Mouse (Mus musculus): Measurements from ENCODE around the gene Thap8. TPM values are rescaled to one million over a fixed set of nuclear protein-coding genes. Genes with fewer than 3 reads are reported as not detected.

The Thap8 gene
- polyA plus RNA-seq, 1 experiment from 2014 or later, result not detected

DNA sequence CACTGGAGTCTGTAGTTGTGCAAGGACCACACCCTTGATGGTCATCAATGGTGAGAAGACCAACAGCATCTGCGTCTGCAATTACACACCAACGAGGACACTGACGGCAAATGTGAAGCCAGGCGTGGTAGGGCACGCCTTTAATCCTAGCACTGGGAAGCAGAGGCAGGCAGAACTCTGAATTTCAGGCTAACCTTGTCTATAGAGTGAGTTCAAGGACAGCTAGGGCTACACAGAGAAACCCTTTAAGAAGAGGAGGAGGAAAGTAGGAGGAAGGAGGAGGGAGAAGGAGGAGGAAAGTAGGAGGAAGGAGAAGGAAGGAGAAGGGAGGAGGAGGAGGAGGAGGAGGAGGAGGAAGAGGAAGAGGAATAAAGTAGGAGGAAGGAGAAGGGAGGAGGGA is 14.4 kb upstream of the Thap8 start:
- Histone ChIP-seq H3K36me3 (peaks cover 92% of the 10 kb centered on the region), H3K27ac (no peak overlapping the region), H3K9me3 (replicated peaks) (no peaks in the 10 kb centered on the region), H3K27me3 (replicated peaks) (no peaks in the 10 kb centered on the region), H3K4me3 (no peak overlapping the region), H3K9ac (no peak overlapping the region), H3K4me2 (no peak overlapping the region), H3K4me1 (no peaks in the 10 kb centered on the region)
- 78% methylated on average over 5 of the region's 5 CpGs for WGBS (ENCODE audit: insufficient replicate concordance)
- no peak for ATAC-seq

- Histone ChIP-seq H3K4me1 (no peaks in the 10 kb centered on the region), H3K4me3 (no peak overlapping the region), H3K36me3 (peaks cover 93% of the 10 kb centered on the region), H3K4me2 (no peak overlapping the region), H3K27ac (no peak overlapping the region), H3K9me3 (replicated peaks) (no peaks in the 10 kb centered on the region), H3K27me3 (replicated peaks) (no peaks in the 10 kb centered on the region), H3K9ac (no peak overlapping the region)
- whole genome bisulfite sequencing (ENCODE audit: insufficient replicate concordance), result 81% methylated on average over 7 of the region's 7 CpGs
- ATAC-seq, result no peak
Observed at GRCm38 (mm10) chr7:30265935-30266334, 14.0 kb upstream of the Thap8 start.

GRCm38 (mm10) chr7:30266780-30267179 is 13.1 kb upstream of the Thap8 start:
- Histone ChIP-seq H3K4me3 (no peak overlapping the region), H3K36me3 (peaks cover 93% of the 10 kb centered on the region), H3K9ac (no peak overlapping the region), H3K4me2 (no peak overlapping the region), H3K27me3 (replicated peaks) (no peaks in the 10 kb centered on the region), H3K27ac (no peak overlapping the region), H3K9me3 (replicated peaks) (no peaks in the 10 kb centered on the region), H3K4me1 (no peaks in the 10 kb centered on the region)
- no peak for ATAC-seq
- WGBS (ENCODE audit: insufficient replicate concordance), result 75% methylated on average over 3 of the region's 3 CpGs

DNA sequence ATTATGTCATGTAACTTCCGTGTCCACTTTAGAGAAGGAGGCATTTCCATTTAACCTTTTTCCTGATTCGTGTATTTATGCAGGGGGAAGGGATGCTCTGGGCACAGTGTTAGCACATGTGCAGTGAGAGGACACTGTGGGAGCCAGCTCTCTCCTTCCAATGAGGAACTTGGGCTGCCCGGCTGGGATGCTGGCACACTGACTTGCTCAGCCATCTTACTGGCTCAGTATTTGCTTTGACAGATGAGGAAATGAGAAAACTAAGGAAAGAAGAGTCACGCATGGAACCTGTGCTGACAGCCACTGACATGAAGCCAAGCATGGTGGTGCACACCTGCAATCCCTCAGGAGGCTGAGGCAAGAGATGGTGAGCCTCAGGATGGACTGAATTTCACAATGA is 10.3 kb upstream of the Thap8 start:
- no peak for ATAC-seq
- Histone ChIP-seq H3K4me3 (no peak overlapping the region), H3K36me3 (peaks cover 96% of the 10 kb centered on the region), H3K9ac (no peak overlapping the region), H3K4me1 (no peaks in the 10 kb centered on the region), H3K27ac (no peak overlapping the region), H3K9me3 (replicated peaks) (no peaks in the 10 kb centered on the region), H3K4me2 (no peak overlapping the region), H3K27me3 (replicated peaks) (no peaks in the 10 kb centered on the region)
- WGBS (ENCODE audit: insufficient replicate concordance), result 75% methylated on average over 4 of the region's 4 CpGs

- peaks cover 64% of the 10 kb centered on the region for H3K36me3 ChIP-seq
- no peak for ATAC-seq
- H3K4me2 ChIP-seq, result no peak overlapping the region
- H3K27me3 ChIP-seq (replicated peaks), result no peaks in the 10 kb centered on the region
- H3K4me3 ChIP-seq, result no peak overlapping the region
- no peak overlapping the region for H3K27ac ChIP-seq
- 70% methylated on average over 6 of the region's 6 CpGs for WGBS (ENCODE audit: insufficient replicate concordance)
- H3K9me3 ChIP-seq (replicated peaks), result no peaks in the 10 kb centered on the region
- peaks cover 27% of the 10 kb centered on the region for H3K4me1 ChIP-seq
- H3K9ac ChIP-seq, result no peak overlapping the region
Observed at GRCm38 (mm10) chr7:30274383-30274782, 5.5 kb upstream of the Thap8 start.

- WGBS (ENCODE audit: insufficient replicate concordance), result 48% methylated on average over 2 of the region's 2 CpGs
- peak overlapping the region; percentile 84 for H3K4me3 ChIP-seq
- no peaks in the 10 kb centered on the region for H3K27me3 ChIP-seq (replicated peaks)
- H3K9me3 ChIP-seq (replicated peaks), result no peaks in the 10 kb centered on the region
- H3K27ac ChIP-seq, result peak overlapping the region; percentile 97; the same call in 1 of the 2 replicates
- peak overlapping the region; percentile 94 for H3K4me2 ChIP-seq
- ATAC-seq, result no peak
- H3K9ac ChIP-seq, result peak overlapping the region; percentile 81
- H3K4me1 ChIP-seq, result peaks cover 44% of the 10 kb centered on the region
- H3K36me3 ChIP-seq, result peaks cover 20% of the 10 kb centered on the region
Observed at GRCm38 (mm10) chr7:30278911-30279310, 983 bp upstream of the Thap8 start.

DNA sequence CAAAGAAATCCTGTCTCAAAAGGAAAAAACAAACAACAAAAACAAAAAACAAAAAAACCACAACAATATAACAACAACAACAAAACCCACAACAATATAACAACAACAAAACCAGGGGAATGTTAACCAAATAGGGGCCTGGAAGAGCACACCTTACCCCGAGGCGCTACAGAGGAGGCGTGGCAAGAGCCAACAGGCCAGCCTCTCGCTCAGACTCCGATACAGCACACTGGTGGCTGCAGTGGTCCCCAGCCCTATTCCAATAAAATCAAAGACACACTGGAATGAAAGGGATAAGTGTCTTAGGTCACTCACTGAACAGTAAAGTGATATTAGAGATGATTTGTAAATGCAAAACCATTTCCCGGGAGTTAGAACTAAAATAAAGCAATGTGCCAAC is 358 bp upstream of the Thap8 start:
- peak; percentile 60 for ATAC-seq
- 0% methylated on average over 6 of the region's 6 CpGs for WGBS (ENCODE audit: insufficient replicate concordance)
- no peaks in the 10 kb centered on the region for H3K9me3 ChIP-seq (replicated peaks)
- no peaks in the 10 kb centered on the region for H3K27me3 ChIP-seq (replicated peaks)
- peaks cover 13% of the 10 kb centered on the region for H3K36me3 ChIP-seq
- peaks cover 44% of the 10 kb centered on the region for H3K4me1 ChIP-seq
- peak overlapping the region; percentile 81 for H3K9ac ChIP-seq
- peak overlapping the region; percentile 94 for H3K4me2 ChIP-seq
- peak overlapping the region; percentile 84 for H3K4me3 ChIP-seq
- peak overlapping the region; percentile 97 for H3K27ac ChIP-seq

GRCm38 (mm10) chr7:30280670-30281138 is 810 bp downstream of the Thap8 start:
- peaks cover 40% of the 10 kb centered on the region for H3K4me1 ChIP-seq
- H3K27ac ChIP-seq, result peak overlapping the region; percentile 97
- peaks cover 5% of the 10 kb centered on the region; the same call in 1 of the 2 replicates for H3K27me3 ChIP-seq (replicated peaks)
- peak overlapping the region; percentile 84 for H3K4me3 ChIP-seq
- H3K9ac ChIP-seq, result peak overlapping the region; percentile 62
- ATAC-seq, result peak; percentile 56
- H3K36me3 ChIP-seq, result 0 out of 2 replicates have a peak, but pooled peaks cover 6% of the 10 kb centered on the region
- WGBS (ENCODE audit: insufficient replicate concordance), result under 1% methylated on average over 20 of the region's 20 CpGs
- H3K9me3 ChIP-seq (replicated peaks), result no peaks in the 10 kb centered on the region
- peak overlapping the region; percentile 94 for H3K4me2 ChIP-seq

DNA sequence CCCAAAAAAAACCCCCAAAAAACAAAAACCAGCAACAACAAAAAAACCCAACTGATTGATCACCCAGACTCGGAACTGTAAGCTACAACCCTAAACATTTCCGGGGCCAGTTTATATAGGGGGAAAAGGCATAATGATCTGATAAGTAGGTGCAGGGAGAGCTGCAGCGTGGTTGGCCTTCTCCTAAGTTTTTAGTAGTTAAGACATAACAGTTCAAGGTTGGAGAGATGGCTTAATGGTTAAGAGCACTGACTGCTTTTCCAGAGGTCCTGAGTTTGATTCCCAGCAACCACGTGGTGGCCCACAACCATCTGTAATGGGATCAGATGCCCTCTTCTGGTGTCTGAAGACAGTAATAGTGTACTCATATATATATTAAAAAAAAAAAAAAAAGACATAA is 1.6 kb downstream of the Thap8 start:
- H3K4me2 ChIP-seq, result peak overlapping the region; percentile 94
- H3K9me3 ChIP-seq (replicated peaks), result no peaks in the 10 kb centered on the region
- H3K36me3 ChIP-seq, result 0 out of 2 replicates have a peak, but pooled peaks cover 6% of the 10 kb centered on the region
- no peak for ATAC-seq
- no peak overlapping the region for H3K9ac ChIP-seq
- H3K4me1 ChIP-seq, result peaks cover 40% of the 10 kb centered on the region
- 68% methylated on average over 4 of the region's 4 CpGs for WGBS (ENCODE audit: insufficient replicate concordance)
- peaks cover 13% of the 10 kb centered on the region for H3K27me3 ChIP-seq (replicated peaks)
- no peak overlapping the region for H3K27ac ChIP-seq
- H3K4me3 ChIP-seq, result no peak overlapping the region

GRCm38 (mm10) chr7:30282740-30283139 is 2.8 kb downstream of the Thap8 start:
- Histone ChIP-seq H3K36me3 (no peaks in the 10 kb centered on the region), H3K4me2 (no peak overlapping the region), H3K4me3 (no peak overlapping the region), H3K9me3 (replicated peaks) (no peaks in the 10 kb centered on the region), H3K27me3 (replicated peaks) (peaks cover 23% of the 10 kb centered on the region), H3K27ac (no peak overlapping the region), H3K4me1 (peaks cover 33% of the 10 kb centered on the region), H3K9ac (no peak overlapping the region)
- WGBS (ENCODE audit: insufficient replicate concordance), result 63% methylated on average over 7 of the region's 7 CpGs
- no peak for ATAC-seq

GRCm38 (mm10) chr7:30286701-30287410 is 7.0 kb downstream of the Thap8 start:
- no peaks in the 10 kb centered on the region for H3K9me3 ChIP-seq (replicated peaks)
- no peak overlapping the region for H3K9ac ChIP-seq
- WGBS (ENCODE audit: insufficient replicate concordance), result 57% methylated on average over 8 of the region's 8 CpGs
- H3K4me1 ChIP-seq, result no peaks in the 10 kb centered on the region
- peaks cover 57% of the 10 kb centered on the region for H3K27me3 ChIP-seq (replicated peaks)
- H3K36me3 ChIP-seq, result no peaks in the 10 kb centered on the region
- no peak overlapping the region for H3K4me3 ChIP-seq
- no peak overlapping the region for H3K27ac ChIP-seq
- H3K4me2 ChIP-seq, result no peak overlapping the region
- no peak for ATAC-seq

- H3K27ac ChIP-seq, result no peak overlapping the region
- peaks cover 63% of the 10 kb centered on the region for H3K27me3 ChIP-seq (replicated peaks)
- no peaks in the 10 kb centered on the region for H3K36me3 ChIP-seq
- no peak overlapping the region for H3K4me3 ChIP-seq
- no peak for ATAC-seq
- WGBS (ENCODE audit: insufficient replicate concordance), result 50% methylated on average over 6 of the region's 6 CpGs
- H3K9me3 ChIP-seq (replicated peaks), result no peaks in the 10 kb centered on the region
- H3K4me1 ChIP-seq, result no peaks in the 10 kb centered on the region
- no peak overlapping the region for H3K9ac ChIP-seq
- H3K4me2 ChIP-seq, result no peak overlapping the region
Observed at GRCm38 (mm10) chr7:30288046-30288445, 8.2 kb downstream of the Thap8 start.

Data from liver, embryonic 12.5 days (tissue).